Mouse (Mus musculus) heart, adult 2 months (tissue): ENCODE results near the gene Vwa3b. TPM values are rescaled to one million over a fixed set of nuclear protein-coding genes. Genes with fewer than 3 reads are reported as not detected.

ENCODE experiments used
- DNase-seq, 2 experiments: peaks; one replicate each; pipeline ENCODE4 v3.0.0; 2021
- H3K27ac ChIP-seq: fragments of 200-600 bp; 2 replicates; pipeline ENCODE4 v1.8.1; 2022
- H3K27me3 ChIP-seq: fragments of 200-500 bp; 2 replicates; pipeline ENCODE4 v1.6.1; 2012; ENCODE audit warnings: mild to moderate bottlenecking, low read length, inconsistent platforms, mixed read lengths; ENCODE audit not compliant: control insufficient read depth, insufficient read depth
- H3K36me3 ChIP-seq: fragments of 200-500 bp; 2 replicates; pipeline ENCODE4 v1.6.1; 2012; ENCODE audit warnings: low read length, inconsistent platforms; ENCODE audit not compliant: control insufficient read depth, insufficient read depth
- H3K4me1 ChIP-seq: fragments of 200-500 bp; 2 replicates; pipeline ENCODE4 v1.6.1; 2011; ENCODE audit warnings: low read length; ENCODE audit not compliant: control insufficient read depth, insufficient read depth
- H3K4me3 ChIP-seq: fragments of 200-600 bp; 2 replicates; pipeline ENCODE4 v1.8.1; 2022
- H3K79me2 ChIP-seq: fragments of 200-500 bp; replicated peaks from 2 replicates; pipeline ENCODE4 v1.6.1; 2012; ENCODE audit warnings: mild to moderate bottlenecking, inconsistent platforms, low read length, moderate library complexity, mixed read lengths; ENCODE audit not compliant: control insufficient read depth, insufficient read depth
- H3K9ac ChIP-seq: fragments of 200-500 bp; 2 replicates; pipeline ENCODE4 v1.6.1; 2012; ENCODE audit warnings: low read depth, mild to moderate bottlenecking, control low read depth, inconsistent platforms, low read length, mixed read lengths
- CTCF ChIP-seq: fragments of 200-600 bp; IDR thresholded peaks from 2 replicates; pipeline ENCODE4 v1.8.1; 2022; ENCODE audit warnings: antibody characterized with exemption, mild to moderate bottlenecking, moderate library complexity
- EP300 ChIP-seq: fragments of 200-500 bp; IDR thresholded peaks from 2 replicates; pipeline ENCODE4 v1.6.1; 2011; ENCODE audit warnings: low read depth, low read length, control low read depth; ENCODE audit not compliant: insufficient read depth
- POLR2A ChIP-seq: fragments of 200-500 bp; IDR thresholded peaks from 2 replicates; pipeline ENCODE4 v1.6.1; 2011; ENCODE audit warnings: mild to moderate bottlenecking, low read depth, low read length, control low read depth; ENCODE audit not compliant: insufficient read depth
- WGBS: fragments of 180-500 bp; shearing (Covaris S2); methylation state at CpG from one replicate; pipeline ENCODE4 v1.1.7; 2018; 5-methylcytosine and 5-hydroxymethylcytosine counted together
- intact Hi-C: fragments of 180-260 bp; cut with DNase I; formaldehyde crosslinking; loops from one replicate; pipeline ENCODE4 v1.15.1; 2025
- polyA plus RNA-seq: library from polyadenylated mRNA; depleted of rRNA; stranded (reverse); fragments of >200 nt; gene quantifications from 2 replicates; pipeline ENCODE4 v1.2.3, GENCODE M21; 2012
- total RNA-seq, 2 experiments: library from RNA; stranded (reverse); gene quantifications; 2 replicates each; pipeline ENCODE4 v1.2.3; 2021

Vwa3b gene
- total and polyA plus RNA-seq, 3 experiments = 0.13 to 1.0 (median 0.43) TPM

- Histone ChIP-seq H3K36me3 (no peaks in the 10 kb centered on the region), H3K4me3 (no peak overlapping the region), H3K9ac (no peak overlapping the region), H3K4me1 (no peaks in the 10 kb centered on the region), H3K27me3 (no peaks in the 10 kb centered on the region), H3K27ac (no peak overlapping the region), H3K79me2 (no peaks in the 10 kb centered on the region)
- no peak for DNase-seq
- TF ChIP-seq EP300 = no peak
- TF ChIP-seq CTCF = no peak
- TF ChIP-seq POLR2A = no peak
- intact Hi-C loops = no loop called here
- 72% methylated on average over 4 of the region's 4 CpGs for WGBS
Observed at GRCm38 (mm10) chr1:37201406-37201805, 175.0 kb downstream of the Vwa3b start.

DNA sequence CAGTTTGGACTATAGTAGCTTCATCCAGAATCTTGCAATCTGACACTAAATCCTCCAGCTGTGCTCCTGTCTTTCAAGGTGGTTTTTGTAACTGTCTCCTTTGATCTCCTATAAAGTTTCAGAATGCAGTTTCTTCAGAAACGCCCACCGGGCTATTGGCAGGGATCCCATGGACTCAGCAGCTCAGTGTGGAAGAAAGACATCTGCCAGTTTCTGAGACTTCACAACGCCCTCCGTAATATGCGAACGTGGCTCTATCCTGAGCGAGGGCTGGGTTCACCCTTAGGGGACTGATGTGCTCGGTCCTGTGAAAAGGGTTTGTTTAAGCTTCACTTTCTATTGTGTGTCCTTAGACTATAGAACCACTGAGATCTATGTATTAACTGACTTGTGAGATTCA, 181.3 kb downstream of the Vwa3b start:
- no peak for DNase-seq
- intact Hi-C loops = no loop called here
- H3K36me3 ChIP-seq = no peaks in the 10 kb centered on the region
- H3K27me3 ChIP-seq = no peaks in the 10 kb centered on the region
- 87% methylated on average over 8 of the region's 8 CpGs for WGBS
- H3K4me1 ChIP-seq = no peaks in the 10 kb centered on the region
- H3K4me3 ChIP-seq = no peak overlapping the region
- no peak for TF ChIP-seq POLR2A
- TF ChIP-seq EP300 = no peak
- no peak for TF ChIP-seq CTCF
- H3K79me2 ChIP-seq = no peaks in the 10 kb centered on the region
- no peak overlapping the region for H3K9ac ChIP-seq
- no peak overlapping the region for H3K27ac ChIP-seq

GRCm38 (mm10) chr1:37212375-37212774, 186.0 kb downstream of the Vwa3b start:
- no peak overlapping the region for H3K9ac ChIP-seq
- H3K4me1 ChIP-seq = no peaks in the 10 kb centered on the region
- H3K4me3 ChIP-seq = no peak overlapping the region
- no peak for TF ChIP-seq POLR2A
- TF ChIP-seq EP300 = no peak
- TF ChIP-seq CTCF = no peak
- H3K27me3 ChIP-seq = no peaks in the 10 kb centered on the region
- no peak overlapping the region for H3K27ac ChIP-seq
- DNase-seq = no peak
- no peaks in the 10 kb centered on the region for H3K79me2 ChIP-seq
- no peaks in the 10 kb centered on the region for H3K36me3 ChIP-seq
- 86% methylated on average over 9 of the region's 9 CpGs for WGBS
- intact Hi-C loops = no loop called here

- no peak for TF ChIP-seq CTCF
- no peak for TF ChIP-seq EP300
- TF ChIP-seq POLR2A = no peak
- no peak within 1 kb of the TSS for H3K9ac ChIP-seq
- no peak within 1 kb of the TSS for H3K27ac ChIP-seq
- intact Hi-C loops = no loop called here
- H3K4me1 ChIP-seq = no peaks in the 10 kb centered on the region
- no peak for DNase-seq
- 60% methylated on average over 1 of the region's 1 CpGs for WGBS
- H3K27me3 ChIP-seq = no peaks in the 10 kb centered on the region
- H3K36me3 ChIP-seq = no peaks in the 10 kb centered on the region
- H3K79me2 ChIP-seq = no peaks in the 10 kb centered on the region
- no peak within 1 kb of the TSS for H3K4me3 ChIP-seq
Observed at GRCm38 (mm10) chr1:37214144-37214543, 187.7 kb downstream of the Vwa3b start, which contains the start of gene Cnga3. Cnga3 (plus strand) TSS chr1:37214434.

DNA sequence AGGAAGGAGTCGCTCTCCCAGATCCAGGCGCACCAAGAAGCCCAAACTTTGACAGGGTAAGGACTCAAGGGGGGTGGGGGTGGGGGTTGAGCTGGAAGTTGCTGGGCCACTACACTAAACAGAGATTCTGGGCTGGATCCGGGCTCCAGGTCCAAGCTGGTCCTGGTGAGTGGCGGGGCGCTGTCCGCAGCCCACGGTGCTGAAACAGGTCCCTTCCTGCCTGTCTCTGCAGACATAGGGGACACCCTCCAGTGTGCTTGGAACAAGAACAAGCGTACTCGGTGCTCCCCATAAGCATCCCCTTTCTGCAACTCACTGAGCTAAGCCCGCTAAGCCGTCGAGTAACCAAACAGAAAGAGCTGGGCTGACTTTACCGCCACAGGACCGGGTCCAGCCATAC, 192.0 kb downstream of the Vwa3b start:
- 9% methylated on average over 14 of the region's 14 CpGs for WGBS
- Histone ChIP-seq H3K27ac (no peak overlapping the region), H3K4me1 (no peaks in the 10 kb centered on the region), H3K9ac (no peak overlapping the region), H3K36me3 (no peaks in the 10 kb centered on the region), H3K4me3 (no peak overlapping the region), H3K79me2 (no peaks in the 10 kb centered on the region), H3K27me3 (no peaks in the 10 kb centered on the region)
- TF ChIP-seq EP300 (no peak), POLR2A (no peak), CTCF (no peak)
- intact Hi-C loops = no loop called here
- peak; percentile 33 to 65 for DNase-seq

DNA sequence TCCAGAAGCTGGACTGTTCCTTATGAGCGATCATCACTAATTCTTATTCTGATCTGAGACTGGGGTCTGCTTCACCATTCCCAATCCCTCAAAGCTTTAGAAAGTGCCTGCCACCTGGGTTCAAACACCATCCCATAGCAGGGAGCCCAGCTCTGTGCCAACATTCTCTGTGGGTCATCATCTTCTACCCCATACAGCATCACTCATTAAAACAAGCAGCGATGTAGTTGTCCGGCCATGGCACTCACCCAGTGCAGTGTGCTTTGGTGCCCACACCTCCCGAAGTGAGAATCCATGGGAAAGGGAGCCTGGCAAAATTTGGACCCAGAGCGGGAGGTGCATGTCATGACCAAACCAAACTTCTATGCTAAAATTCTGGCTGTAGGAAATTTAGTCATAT, 193.2 kb downstream of the Vwa3b start:
- H3K79me2 ChIP-seq = no peaks in the 10 kb centered on the region
- intact Hi-C loops = no loop called here
- WGBS = 83% methylated on average over 5 of the region's 5 CpGs

More for the DNA sequence above, 193.2 kb downstream of the Vwa3b start:
- H3K4me3 ChIP-seq = no peak overlapping the region
- H3K27ac ChIP-seq = no peak overlapping the region
- no peak for TF ChIP-seq POLR2A
- H3K36me3 ChIP-seq = no peaks in the 10 kb centered on the region
- H3K27me3 ChIP-seq = no peaks in the 10 kb centered on the region
- H3K4me1 ChIP-seq = no peaks in the 10 kb centered on the region
- no peak overlapping the region for H3K9ac ChIP-seq
- DNase-seq = no peak
